Mouse (Mus musculus) adrenal gland (tissue): Measurements from ENCODE around the gene Heg1.

ENCODE experiments used
- intact Hi-C: fragments of 180-260 bp; cut with DNase I; formaldehyde crosslinking; loops from one replicate; pipeline ENCODE4 v1.15.1; 2025

Gene Heg1

DNA sequence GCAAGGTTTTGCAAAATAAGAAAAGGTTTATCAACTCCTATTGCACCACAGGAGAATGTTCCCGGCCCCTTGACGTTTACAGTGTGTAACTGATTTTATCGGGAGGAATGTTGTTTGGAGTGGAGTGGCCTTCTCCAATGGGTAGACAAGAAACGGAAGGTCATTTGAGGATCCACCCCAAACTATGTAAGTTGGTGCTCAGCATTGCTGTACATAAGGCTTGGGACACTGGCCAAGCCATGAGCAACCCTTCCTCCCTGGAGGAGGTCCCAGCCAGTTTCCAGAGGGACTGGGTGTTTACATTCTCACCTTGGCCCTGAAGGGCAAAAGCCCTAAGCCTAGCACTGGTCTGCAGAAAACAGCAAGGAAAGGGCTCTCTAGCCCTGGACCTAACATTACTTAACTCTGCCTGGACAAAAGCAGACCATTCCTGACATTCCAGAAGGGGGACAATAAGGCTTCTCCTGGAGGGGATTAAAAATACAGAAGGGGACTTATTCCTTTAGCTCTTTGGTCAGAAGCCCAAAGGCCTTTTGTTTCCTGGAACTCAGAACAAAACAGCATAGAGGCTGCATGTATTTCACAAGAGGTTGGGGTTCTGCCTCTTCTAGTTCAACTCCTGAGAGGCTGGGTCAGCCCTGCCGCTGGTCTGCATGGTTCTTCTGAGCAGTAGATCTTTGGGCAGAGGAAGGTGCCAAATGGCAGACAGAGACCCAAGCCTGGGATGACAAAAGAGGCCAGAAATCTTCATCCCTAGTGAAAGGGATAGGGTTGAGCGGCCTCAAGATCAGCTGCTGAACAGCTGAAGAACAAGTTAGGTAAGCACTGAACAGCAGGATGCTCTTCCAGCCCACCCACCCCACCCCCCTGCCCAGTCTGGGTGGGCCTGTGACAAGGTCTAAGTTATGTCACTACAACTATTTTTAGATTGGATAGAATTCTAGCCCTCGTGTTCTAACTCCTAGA is 7.5 kb upstream of the Heg1 start:
- intact Hi-C loops: no loop called here

DNA sequence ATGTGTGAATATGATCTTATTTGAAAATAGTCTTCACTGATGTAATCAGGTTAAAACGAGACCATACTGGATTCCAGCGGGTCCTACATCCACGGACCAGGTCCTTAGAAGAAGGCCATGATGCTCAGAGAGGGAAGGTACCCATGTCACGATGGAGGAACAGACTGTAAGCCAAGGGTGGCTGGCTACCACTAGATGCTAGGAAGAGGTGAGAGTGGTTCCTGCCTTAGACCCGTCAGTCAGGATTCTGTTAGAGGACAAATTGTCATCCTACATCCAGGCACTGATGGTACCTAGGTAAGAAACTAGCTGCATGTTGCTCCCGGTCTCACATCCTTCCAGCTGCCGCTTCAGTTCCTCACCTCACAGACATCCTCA is 6.9 kb upstream of the Heg1 start:
- intact Hi-C loops: no loop called here

DNA sequence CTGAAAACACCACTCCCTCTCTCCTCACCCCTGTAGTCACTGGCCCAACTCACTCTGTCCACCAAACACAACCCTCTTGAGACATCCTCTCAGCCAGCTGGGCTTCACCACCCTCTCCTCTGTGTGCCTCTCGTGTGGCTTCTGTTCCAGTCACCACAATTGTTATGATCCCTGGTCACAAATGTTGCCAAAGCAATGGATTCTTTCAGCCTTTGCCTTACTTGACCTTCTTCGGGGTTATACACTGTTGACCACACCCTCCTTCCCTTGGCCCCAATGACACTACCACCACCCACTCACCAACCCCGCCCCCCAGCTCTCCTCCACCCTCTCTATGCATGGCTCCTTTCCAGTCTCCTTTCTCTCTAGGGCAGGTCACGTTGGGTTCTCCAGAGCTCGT is 6.3 kb upstream of the Heg1 start:
- intact Hi-C loops: no loop called here

DNA sequence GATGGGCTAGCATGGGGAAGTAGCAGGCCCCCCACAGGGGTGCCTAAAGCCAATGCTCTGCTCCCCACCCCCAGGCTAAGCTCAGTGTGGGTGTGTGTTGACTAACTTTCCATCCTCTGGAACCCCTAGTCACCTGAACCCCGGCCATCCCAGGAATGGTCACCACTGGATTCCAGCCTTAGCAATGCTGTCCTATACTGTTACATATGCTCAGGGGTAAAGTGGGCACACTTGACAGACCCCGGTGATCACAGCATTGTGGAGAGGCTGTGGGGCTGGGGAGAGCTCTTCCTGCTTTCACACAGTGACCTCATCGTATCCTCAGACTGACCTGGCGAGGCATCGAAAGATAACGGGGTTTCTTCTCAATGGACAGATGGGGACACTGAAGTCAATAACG is 3.9 kb upstream of the Heg1 start:
- intact Hi-C loops: loop anchor here (10.0 kb wide), 1 partner anchor 115 kb away; no protein-coding TSS in a partner anchor

DNA sequence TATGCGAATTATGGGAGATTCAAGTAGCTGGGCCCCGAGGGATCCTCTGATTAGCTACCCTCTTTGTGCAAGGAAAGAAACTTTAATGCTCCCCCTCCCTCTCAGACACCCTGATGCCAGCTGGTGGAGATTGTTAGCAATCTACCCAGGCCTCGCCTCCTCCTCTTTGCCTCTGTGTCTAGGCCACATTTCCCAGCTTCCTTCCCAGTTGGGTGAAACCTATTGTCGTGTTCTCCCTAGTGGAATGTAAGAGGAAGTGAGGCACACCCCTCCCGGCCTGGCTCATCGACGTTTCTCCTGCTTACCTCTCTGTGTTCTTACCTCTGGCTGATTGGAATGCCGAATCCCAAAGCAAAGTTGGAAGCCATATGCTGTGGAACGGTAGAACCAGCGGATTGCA is 3.4 kb upstream of the Heg1 start:
- intact Hi-C loops: loop anchor here (10.0 kb wide), 1 partner anchor 116 kb away; no protein-coding TSS in a partner anchor

DNA sequence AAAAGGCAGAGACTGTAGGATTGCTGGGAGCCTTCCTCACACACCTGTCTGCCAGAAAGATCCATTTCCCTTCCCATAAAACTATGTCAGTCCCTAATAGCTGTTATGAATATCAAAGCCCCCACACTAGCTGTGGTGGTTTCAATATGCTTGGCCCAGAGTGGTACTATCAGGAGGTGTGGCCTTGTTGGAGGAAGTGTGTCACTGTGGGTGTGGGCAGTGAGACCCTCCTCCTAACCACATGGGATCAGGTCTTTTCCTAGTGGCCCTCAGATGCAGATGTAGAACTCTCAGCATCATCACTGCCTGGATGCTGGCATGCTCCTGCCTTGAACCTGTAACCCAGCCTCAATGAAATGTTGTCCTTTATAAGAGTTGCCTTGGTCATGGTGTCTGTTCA is 2.5 kb upstream of the Heg1 start:
- intact Hi-C loops: loop anchor here (10.0 kb wide), 1 partner anchor 117 kb away; no protein-coding TSS in a partner anchor

DNA sequence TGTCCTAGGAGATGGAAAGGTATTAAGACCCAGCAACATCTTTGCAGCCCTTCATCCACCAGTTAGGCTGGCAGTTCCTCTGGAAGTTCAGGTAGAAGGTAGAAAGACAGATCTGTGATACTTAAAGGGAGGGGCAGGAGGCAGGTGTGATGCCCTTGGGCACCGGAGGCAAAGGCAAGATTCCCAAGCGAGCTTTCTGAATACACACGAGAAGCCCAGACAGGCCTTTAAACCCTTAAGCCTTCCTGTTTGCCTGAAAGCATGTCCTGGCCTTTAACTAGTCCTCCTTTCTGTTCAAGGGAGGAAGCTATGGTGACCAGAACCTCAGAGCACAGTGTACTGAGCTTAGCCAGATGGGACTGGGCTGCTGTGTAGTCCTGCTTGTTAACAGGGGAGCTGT is 1.5 kb upstream of the Heg1 start:
- intact Hi-C loops: loop anchor here (10.0 kb wide), 1 partner anchor 118 kb away; no protein-coding TSS in a partner anchor

DNA sequence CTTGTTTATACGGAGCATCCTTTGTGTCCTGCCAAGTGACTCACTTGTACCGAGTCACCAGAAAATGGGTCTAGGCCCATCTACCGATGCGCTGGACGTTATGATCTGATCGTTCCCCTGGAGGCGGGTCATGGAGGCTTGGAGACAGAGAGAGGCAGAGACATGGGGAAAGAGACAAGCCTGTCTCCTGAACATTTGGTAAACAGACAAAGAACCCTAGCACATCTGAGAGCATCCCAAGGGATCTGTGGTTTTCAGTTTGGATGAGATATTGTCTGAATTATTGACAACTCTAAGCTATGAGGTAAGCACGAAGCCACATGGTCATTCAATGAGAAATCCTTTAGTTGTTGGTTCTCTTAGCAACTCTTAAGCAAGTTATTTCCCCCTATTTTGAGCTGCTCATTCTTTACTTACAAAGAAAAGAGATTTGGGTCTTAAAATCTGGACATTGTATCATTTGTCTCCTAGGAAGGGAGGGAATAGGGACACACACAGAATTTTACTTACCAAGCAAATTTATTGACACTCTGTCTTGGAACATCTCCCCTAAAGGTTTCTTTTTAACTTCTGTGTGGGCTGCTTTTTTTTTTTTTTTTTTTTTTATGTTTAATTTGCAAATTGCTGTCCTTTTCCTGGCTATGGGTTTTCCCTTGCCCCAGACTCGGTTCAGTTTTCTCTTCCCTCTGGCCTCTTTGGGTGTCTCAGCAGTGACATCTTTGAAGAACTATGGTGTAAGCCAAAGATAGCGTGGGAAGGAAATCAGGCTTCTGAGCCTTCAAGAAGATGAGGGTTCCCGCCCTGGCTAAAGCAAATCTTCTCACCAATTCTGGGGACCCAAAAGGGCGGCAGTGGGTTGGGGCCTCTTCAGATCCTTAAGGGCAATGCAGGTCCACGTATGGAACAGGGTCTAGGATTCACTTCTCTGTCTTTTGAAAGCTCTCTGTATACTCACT is 686 bp upstream of the Heg1 start:
- intact Hi-C loops: loop anchor here (10.0 kb wide), 1 partner anchor 119 kb away; no protein-coding TSS in a partner anchor

DNA sequence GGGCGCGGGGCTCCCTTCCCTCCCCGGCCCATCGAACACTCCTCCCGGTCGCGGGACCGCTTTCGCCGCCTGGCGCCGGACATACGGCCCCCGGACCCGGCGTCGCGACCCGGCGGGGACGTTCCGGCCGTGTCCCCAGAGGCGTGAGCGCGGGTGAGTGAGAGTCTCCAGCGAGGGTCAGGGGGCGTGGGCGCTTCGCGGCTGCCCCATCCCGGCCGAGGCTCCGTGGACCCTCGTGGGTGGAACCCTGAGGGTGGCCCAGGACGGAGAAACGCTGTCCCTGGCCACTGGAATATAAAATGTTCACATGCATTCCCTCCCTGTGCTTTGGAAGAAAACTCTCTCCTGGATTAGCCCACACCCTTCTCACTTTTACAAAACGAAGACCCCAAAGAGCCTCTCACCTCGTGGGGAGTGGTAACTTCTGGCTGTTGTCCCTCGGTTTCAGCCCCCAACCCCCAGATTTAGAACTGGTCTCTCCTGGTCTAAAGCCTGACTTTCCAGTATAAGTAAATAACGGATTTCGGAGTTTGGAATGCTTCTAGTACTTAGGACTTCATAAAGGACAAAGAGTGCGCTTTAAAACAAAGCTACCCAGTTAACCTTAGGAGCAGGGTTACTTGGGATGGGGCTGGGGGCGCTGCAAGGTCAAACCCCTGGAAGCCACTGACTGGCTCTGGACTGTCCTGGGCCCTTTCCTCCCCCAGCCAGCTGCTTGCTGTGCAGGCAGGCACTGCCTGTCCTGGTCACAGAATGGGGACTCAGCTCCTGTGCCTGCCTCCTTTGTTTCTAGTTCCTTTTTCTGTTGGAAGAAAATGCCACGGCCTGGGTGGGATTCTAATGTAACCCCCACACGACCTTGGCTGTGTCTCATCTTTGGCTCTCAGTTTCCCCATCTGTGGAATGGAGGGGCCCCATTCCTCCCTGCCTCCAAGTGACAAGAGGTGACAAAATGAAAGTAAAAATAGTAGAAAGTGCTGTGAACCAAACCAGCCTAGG is 832 bp downstream of the Heg1 start:
- intact Hi-C loops: loop anchor here (10.0 kb wide), 1 partner anchor 120 kb away; no protein-coding TSS in a partner anchor

DNA sequence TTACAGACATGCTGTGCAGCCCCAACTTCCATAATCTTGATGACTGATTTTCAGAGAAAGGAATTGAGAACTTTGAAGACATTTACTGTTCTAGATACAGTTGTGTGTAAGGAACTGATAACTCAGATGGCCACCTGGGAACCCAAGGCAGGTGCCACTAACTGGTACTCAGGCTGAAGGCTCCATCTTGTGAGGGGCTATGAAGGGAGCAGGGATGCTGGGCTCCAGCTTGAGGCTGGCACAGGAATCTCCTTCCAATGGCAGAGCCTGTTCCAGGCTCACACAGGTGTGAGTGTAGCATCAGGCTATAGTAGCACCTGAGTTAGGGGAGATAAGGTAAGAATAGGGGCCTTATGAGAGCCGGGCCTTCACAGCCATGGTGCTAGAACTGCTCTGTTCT is 1.9 kb downstream of the Heg1 start:
- intact Hi-C loops: loop anchor here (10.0 kb wide), 1 partner anchor 121 kb away; no protein-coding TSS in a partner anchor

DNA sequence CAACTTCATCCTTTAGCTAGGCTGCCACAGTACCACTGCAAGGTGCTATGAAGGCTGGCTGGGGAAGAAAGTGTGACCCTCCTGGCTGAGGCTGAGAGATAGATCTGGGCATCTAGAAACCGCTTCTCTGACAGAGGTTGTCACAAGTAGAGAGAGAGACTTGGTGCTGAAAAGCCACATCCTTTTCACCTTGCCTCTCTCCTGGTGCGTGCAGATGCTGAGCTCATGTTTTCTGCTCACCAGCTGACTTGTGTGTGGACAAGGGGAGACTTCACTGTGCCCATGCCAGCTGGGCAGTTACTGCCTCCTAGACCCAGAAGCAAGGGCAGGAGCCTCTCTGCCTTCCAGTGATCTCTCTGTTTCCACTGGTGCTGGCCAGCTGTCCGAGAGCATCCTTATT is 3.6 kb downstream of the Heg1 start:
- intact Hi-C loops: loop anchor here (10.0 kb wide), 1 partner anchor 123 kb away; no protein-coding TSS in a partner anchor

DNA sequence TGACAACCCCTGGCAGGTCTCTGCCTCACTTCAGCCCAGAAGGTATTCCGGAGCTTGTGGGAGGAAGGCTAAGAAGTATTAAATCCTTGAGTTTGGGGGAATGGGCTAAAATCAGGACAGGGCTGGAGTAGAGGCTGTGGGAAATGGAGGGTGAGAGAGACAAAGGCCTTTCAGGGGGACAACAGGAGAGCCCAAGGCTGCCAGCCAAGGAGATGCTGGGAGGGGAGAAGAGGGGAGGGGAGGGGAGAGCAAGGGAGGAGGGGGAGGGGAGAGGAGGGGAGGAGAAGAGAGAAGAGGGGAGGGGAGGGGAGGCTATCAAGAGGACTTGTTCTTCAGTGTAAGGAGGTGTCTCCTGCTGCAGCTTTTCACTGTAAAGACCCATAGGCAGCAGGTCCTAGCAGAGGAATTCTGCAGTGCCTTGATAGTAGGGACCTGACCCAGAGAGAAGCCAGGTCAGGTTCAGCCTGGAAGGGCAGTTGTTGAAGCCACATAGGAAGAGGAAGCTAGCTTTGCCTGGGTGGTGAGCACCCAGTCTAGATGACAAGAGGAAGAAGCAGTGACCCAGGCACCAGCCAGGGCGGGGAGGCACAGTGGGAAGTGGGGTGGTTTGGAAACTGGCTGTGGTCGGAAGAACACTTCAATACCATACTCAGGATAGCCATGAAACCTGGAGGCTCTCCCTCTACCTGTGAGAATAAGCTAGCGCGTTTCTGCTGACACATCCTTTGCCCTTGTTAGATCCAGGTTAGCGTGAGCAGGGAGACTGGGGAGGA is 7.0 kb downstream of the Heg1 start:
- intact Hi-C loops: no loop called here

DNA sequence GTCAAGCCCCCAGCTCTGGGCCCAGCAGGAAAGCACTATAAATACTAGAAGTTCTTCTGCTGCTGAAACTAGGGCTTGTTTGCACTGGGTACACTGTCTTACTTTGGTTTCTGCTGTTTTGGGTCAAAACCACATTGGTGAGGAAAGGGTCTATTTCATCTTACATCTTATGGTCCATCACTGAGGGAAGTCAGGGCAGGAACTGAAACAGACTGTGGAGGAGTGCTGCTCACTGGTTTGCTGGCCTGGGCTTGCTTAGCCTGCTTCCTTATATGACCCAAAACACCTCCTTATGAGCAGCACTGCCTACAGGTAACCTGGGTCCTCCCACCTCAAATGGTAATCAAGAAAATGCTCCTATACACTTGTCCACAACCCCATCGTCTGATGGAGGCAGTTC is 9.4 kb downstream of the Heg1 start:
- intact Hi-C loops: no loop called here

DNA sequence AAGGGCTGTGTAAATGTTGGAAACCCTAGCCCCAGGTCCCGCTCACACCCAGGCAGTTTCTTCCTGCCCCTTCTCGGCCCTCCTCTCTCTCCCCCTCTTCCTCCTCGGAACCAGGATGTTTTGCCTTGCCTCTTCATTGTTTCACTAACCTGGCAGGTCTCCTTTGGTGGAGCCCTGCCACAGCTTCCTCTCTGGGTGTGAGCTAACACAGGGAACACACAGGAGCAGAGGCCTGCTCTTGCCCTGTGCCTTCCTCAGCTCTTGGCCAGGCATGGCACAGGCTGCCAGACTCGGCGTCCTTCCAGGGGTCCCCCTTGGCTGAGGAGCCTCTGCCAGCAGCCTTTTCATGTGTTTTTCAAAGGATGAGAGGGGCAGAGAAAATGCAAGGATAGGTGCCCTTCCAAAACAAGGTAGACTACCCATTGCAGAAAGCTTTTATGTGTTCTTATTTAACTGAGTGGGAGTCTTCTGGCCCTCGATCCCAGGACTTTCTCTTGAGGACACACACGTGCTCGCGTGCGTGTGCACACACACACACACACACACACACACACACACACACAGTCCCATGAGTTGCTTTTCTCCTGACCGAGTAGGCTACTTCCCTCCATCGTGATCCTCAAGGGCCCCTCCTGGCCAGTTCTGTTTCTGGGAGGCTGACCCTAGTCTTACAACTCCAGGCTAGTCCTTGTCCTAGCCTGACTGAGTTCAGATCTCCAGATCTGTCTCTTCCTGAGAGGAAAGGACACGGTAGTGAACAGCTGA is 12.8 kb downstream of the Heg1 start:
- intact Hi-C loops: no loop called here

DNA sequence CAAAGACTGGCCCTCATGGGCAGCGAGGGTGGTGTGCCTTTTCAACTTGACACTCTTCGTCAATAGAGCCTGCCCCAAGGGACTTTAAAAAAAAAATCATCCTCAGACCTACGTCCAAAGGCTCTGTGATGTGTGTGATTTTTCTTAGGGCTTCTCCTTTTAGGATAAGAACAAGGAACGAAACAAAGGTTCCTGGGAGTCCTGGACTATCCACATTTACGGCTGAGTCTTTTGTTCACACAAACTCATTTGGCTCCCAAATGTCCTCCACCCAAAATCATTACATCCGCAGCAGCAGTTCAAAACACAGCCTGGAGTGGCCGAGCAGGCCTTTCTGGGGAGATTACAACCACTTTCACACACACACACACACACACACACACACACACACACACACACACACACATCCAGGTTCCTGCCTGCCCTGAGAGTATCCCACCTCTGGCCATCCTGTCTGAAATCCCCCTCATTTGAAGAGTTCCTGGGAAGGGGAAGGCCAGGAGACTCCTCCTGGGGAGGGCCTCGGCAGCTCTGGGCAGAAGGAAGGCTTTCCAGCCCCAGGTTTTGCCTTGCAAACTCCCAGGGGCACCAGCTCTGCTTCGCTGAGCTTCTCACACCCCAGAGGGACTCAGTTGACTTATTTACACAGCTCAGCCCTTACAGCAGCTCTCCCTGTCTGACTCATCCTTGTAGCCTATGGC is 13.6 kb downstream of the Heg1 start:
- intact Hi-C loops: no loop called here

DNA sequence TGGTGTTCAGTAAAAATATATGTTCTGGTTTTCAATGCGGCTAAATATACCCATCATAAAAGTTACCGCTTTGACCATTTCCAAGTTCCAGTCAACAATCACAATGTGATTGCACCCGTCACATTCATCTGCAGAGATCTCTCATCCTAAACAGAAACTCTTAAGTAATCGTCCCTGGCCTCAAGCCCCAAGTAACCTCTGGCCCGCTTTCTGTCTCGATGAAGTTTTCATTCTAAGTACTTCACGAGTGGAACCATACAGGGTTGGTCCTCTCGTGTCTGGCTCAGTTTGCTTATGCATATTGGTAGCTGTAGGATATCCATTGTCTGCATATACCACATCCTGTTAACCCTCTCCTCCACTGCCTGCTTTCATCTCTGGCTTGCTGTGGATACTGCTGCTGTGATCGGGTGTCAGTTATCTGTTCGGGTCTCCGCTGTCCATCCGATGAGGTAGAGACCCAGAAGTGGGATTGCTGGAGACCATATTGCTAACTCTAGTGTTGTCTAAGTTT is 14.2 kb downstream of the Heg1 start:
- intact Hi-C loops: no loop called here

DNA sequence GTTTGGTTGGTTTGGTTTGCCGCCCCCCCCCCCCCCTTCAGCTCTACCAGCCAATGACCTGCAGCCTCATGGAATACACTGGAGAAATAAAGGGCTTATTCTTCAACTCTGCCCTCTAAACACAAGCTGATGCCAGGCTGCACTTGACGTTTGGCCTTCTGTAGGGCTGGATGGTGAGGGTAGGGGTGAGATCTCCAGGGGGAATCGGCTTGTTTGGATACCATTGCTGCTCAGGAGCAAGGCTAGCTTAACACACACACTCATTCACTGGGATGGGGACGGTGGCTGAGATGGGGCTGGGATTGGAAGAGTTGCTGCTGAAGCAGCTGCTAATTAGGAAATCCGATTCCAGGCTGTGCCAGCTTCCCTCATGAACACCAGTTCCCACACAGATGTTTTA is 16.4 kb downstream of the Heg1 start:
- intact Hi-C loops: no loop called here

DNA sequence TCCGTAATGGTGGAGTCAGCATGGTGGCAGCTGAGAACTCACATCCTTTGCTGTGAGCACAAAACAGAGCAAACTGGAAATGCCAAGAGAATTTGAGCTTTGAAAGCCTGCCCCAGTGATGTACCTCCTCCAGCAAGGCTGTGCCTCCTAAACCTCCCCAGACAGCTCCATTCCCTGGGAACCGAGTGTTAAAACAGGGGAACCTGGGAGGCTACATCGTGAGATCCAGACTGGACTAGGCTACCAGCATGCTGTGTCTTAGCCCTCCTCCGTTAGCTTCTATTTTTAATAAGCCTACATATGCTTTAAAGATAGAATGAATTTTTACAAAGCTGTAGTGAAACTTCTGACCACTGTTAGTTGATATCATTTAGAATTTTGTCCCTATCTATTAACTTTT is 17.7 kb downstream of the Heg1 start:
- intact Hi-C loops: no loop called here
